Mouse (Mus musculus) heart, embryonic 14.5 days (tissue): ENCODE results near the gene Rnf145. TPM values are rescaled to one million over a fixed set of nuclear protein-coding genes. Genes with fewer than 3 reads are reported as not detected.

Experiments
- ATAC-seq: fragments of 200-750 bp; cut with Nextera tagmentation; 2 replicates; pipeline ENCODE4 v1.8.0; 2017; ENCODE audit warnings: low read depth, moderate TSS enrichment; ENCODE audit not compliant: insufficient number of reproducible peaks, insufficient read depth, low FRiP score
- H3K27ac ChIP-seq, 2 experiments: fragments of 200-500 bp in 1 of 2; fragments of 300-500 bp in 1 of 2; sonication (generic) in 1 of 2; replicated peaks in 1 of 2; 2 replicates each; pipeline ENCODE4 v1.5.1; 2012 to 2014; ENCODE audit warnings: low read depth in 2 of 2, low read length in 2 of 2, control low read depth in 1 of 2, mild to moderate bottlenecking in 1 of 2, mixed read lengths in 1 of 2; ENCODE audit not compliant: control insufficient read depth in 1 of 2, insufficient read depth in 1 of 2
- H3K27me3 ChIP-seq: fragments of 300-500 bp; sonication (generic); 2 replicates; pipeline ENCODE4 v1.6.1; 2014; ENCODE audit warnings: mild to moderate bottlenecking, low read length, control low read depth; ENCODE audit not compliant: control insufficient read depth, insufficient read depth
- H3K36me3 ChIP-seq: fragments of 300-500 bp; sonication (generic); 2 replicates; pipeline ENCODE4 v1.6.1; 2014; ENCODE audit warnings: mild to moderate bottlenecking, control low read depth, low read length, mixed read lengths; ENCODE audit not compliant: control insufficient read depth, insufficient read depth
- H3K4me1 ChIP-seq, 2 experiments: fragments of 200-500 bp in 1 of 2; fragments of 300-500 bp in 1 of 2; sonication (generic) in 1 of 2; 2 replicates each; pipeline ENCODE4 v1.6.1; 2012 to 2014; ENCODE audit warnings: low read length in 2 of 2, control low read depth in 1 of 2, mixed read lengths in 1 of 2; ENCODE audit not compliant: control insufficient read depth in 2 of 2, insufficient read depth in 2 of 2
- H3K4me2 ChIP-seq: fragments of 300-500 bp; sonication (generic); 2 replicates; pipeline ENCODE4 v1.6.1; 2014; ENCODE audit warnings: mild to moderate bottlenecking, low read length
- H3K4me3 ChIP-seq, 2 experiments: fragments of 200-500 bp in 1 of 2; fragments of 300-500 bp in 1 of 2; sonication (generic) in 1 of 2; 2 replicates each; pipeline ENCODE4 v1.5.1; 2012 to 2014; ENCODE audit warnings: low read length in 2 of 2, mild to moderate bottlenecking in 2 of 2, control low read depth in 1 of 2, low read depth in 1 of 2, moderate library complexity in 1 of 2; ENCODE audit not compliant: control insufficient read depth in 1 of 2, insufficient read depth in 1 of 2
- H3K9ac ChIP-seq: fragments of 300-500 bp; sonication (generic); 2 replicates; pipeline ENCODE4 v1.6.1; 2014; ENCODE audit warnings: mild to moderate bottlenecking, low read length
- H3K9me3 ChIP-seq: fragments of 300-500 bp; sonication (generic); 2 replicates; pipeline ENCODE4 v1.6.1; 2016; ENCODE audit warnings: low read length, control low read depth; ENCODE audit not compliant: control insufficient read depth
- WGBS: fragments of 180-500 bp; shearing (Covaris S2); extraction: QIAGEN DNeasy Blood & Tissue Kit; methylation state at CpG from one replicate; pipeline ENCODE4 v1.1.7; 2014; 5-methylcytosine and 5-hydroxymethylcytosine counted together
- polyA plus RNA-seq: library from polyadenylated mRNA; unstranded; fragments of >200 nt; fragmentation: Nextera tagmentation; extraction: Ambion mirVana; gene quantifications from 2 replicates; pipeline ENCODE4 v1.2.1, GENCODE M21; 2014

Rnf145 gene
- polyA plus RNA-seq, 1 experiment from 2014 or later: 66.7 TPM

DNA sequence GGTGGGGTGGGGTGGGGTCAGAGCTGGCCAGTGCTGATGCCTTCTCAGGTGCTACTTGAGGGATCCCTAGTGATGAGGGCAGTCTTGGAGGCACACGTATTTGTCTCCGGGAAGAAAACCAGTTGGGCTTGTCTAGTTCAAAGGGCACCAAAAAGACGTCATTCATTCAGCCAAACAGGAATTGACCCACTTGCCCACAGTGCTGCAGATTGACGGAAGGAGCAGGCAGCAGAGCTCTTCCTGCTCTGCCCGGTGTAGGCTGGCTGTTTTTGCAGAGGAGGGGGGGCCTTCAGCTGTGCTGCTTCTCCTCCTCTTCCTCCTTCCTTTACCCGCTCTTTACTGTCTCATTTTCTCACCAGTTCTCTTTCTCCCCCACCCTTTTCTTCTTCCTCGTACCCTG is 26.4 kb downstream of the Rnf145 start:
- Histone ChIP-seq H3K9ac (no peak overlapping the region), H3K4me2 (no peak overlapping the region), H3K4me1 (no peaks in the 10 kb centered on the region), H3K27ac (no peak overlapping the region), H3K36me3 (peaks cover 70% of the 10 kb centered on the region), H3K9me3 (no peaks in the 10 kb centered on the region), H3K27me3 (no peaks in the 10 kb centered on the region), H3K4me3 (no peak overlapping the region)
- WGBS: 61% methylated on average over 7 of the region's 7 CpGs
- ATAC-seq: no peak

DNA sequence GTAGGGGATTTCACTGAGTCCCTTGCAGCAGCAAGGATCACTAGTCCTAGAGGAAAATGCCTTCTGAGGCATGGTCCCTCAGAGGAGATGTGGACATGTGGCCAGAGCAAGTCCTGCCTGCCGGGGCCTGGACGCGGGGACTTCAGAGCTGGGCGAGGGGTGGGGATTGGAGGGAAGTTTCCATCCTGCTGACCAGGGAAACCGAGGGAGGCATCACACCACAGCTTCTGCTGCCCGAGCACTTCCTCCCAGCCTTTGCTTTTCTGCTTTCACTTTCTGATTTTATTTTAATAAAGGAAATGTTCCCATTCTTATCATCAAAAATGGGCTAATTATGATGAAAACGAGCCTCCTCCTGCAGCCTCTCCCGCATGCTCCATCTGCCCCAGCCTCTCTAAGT is 27.5 kb downstream of the Rnf145 start:
- no peak overlapping the region for H3K27ac ChIP-seq
- no peak overlapping the region for H3K4me3 ChIP-seq
- H3K4me2 ChIP-seq: no peak overlapping the region

DNA sequence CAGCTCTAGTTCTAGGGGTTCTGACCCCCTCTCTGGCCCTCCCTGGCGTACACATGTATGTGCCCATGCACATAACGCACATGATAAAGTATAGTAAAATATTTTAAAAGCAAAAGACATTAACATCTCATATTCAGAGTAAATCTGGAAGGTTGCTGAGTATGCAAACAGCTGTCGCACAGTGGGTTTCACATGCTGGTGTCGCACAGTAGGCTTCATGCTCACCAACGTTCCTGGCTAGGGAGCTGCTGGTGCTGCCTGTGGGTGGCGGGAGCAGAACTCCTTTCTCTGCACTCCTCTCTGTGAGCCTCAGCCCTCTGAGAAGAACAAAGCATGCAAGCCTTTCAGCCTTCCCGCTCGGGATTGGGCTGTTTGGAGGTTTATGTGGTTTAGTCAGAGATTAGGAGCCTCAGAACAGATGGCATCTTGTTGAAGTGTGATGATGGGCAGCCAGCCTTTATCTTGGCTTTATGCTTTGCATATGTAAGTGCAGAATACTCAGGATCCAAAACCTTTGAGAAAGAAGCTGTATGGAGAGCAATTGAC is 29.0 kb downstream of the Rnf145 start:
- ATAC-seq: no peak
- no peak overlapping the region for H3K9ac ChIP-seq
- no peaks in the 10 kb centered on the region for H3K27me3 ChIP-seq
- no peak overlapping the region for H3K27ac ChIP-seq
- no peaks in the 10 kb centered on the region for H3K4me1 ChIP-seq
- no peak overlapping the region for H3K4me2 ChIP-seq
- no peaks in the 10 kb centered on the region for H3K9me3 ChIP-seq
- 78% methylated on average over 8 of the region's 8 CpGs for WGBS
- H3K4me3 ChIP-seq: no peak overlapping the region
- H3K36me3 ChIP-seq: peaks cover 81% of the 10 kb centered on the region

More for the DNA sequence above, 27.5 kb downstream of the Rnf145 start:
- H3K27me3 ChIP-seq: no peaks in the 10 kb centered on the region
- H3K9me3 ChIP-seq: no peaks in the 10 kb centered on the region
- 82% methylated on average over 8 of the region's 8 CpGs for WGBS
- H3K9ac ChIP-seq: no peak overlapping the region
- no peaks in the 10 kb centered on the region for H3K4me1 ChIP-seq
- peaks cover 76% of the 10 kb centered on the region for H3K36me3 ChIP-seq
- ATAC-seq: no peak

DNA sequence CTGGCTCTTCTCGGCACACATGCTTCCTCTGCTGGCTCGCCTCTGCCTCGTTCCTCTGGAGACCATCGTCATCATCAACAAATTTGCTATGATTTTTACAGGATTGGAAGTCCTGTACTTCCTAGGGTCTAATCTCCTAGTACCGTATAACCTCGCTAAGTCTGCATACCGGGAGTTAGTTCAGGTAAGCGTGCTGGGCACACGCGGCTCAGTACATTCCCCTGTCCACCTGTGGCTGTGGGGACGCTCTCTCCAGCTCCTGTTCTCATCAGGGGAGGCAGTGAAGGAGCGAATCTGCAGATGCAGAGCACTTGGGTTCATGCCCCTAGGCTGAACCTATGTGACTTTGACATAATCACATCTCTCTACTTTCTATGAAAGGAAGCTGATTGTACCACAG is 30.1 kb downstream of the Rnf145 start:
- no peak overlapping the region for H3K27ac ChIP-seq
- H3K4me2 ChIP-seq: no peak overlapping the region
- no peak for ATAC-seq
- H3K36me3 ChIP-seq: peaks cover 85% of the 10 kb centered on the region
- WGBS: 94% methylated on average over 12 of the region's 12 CpGs
- no peaks in the 10 kb centered on the region for H3K9me3 ChIP-seq
- H3K4me1 ChIP-seq: no peaks in the 10 kb centered on the region
- no peak overlapping the region for H3K4me3 ChIP-seq
- no peaks in the 10 kb centered on the region for H3K27me3 ChIP-seq
- H3K9ac ChIP-seq: no peak overlapping the region

DNA sequence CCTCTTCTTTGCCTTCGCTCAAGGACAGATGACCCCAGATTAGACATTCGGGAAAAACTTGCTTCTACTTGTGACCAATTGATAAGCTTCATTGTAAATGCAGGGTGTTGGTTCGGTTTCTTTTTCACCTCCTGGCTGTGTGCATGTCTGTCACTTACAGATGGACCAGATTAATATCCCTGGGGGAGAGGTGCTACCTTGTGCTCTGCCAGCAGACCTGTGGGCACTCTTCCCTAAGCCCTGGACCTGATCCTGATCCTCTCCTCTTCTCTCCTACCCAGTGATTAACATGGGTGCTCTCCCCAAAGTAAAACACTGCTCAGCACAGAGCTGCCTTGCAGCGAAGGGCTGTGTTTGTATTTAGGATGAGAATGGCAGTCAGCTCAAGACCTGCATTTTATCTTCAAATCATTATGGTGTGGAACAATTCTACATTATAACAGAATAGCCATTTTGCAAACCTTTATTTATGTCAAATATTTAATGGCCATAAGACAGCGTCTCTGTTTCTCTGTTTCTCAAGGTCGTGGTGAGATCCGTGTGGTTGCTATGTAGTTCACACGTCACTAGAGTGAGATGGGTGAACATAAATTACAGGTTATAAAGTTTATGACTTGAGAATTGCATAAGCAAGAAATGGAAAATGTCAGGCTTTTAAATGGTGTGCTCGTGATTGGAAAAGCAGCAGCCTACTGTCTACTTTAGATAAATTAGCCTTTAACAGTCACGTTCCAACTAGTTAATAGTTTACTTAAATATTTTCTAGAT is 30.9 kb downstream of the Rnf145 start:
- Histone ChIP-seq H3K9ac (no peak overlapping the region), H3K4me2 (no peak overlapping the region), H3K27me3 (no peaks in the 10 kb centered on the region), H3K4me1 (no peaks in the 10 kb centered on the region), H3K36me3 (peaks cover 84% of the 10 kb centered on the region), H3K9me3 (no peaks in the 10 kb centered on the region), H3K27ac (no peak overlapping the region), H3K4me3 (no peak overlapping the region)
- WGBS: 90% methylated on average over 10 of the region's 10 CpGs
- no peak for ATAC-seq

DNA sequence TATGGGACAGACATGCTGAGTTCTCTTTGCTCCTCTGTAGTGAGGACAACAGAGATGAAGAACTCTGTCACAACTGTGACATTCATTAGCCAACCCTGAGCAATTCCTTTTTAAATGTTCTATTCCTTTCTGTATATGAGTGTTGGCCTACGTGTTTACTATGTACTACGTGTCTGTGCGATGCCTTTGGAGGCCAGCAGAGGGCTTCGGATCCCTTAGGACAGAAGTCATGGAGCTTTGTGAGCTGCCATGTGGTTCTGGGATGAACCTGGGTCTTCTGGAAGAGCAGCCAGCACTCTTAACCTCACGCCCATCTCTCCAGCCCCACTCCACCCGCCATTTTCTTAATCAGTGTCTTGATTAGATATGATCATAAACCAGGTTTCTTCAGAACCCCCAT is 32.2 kb downstream of the Rnf145 start:
- Histone ChIP-seq H3K9ac (no peak overlapping the region), H3K27ac (no peak overlapping the region), H3K9me3 (no peaks in the 10 kb centered on the region), H3K4me2 (no peak overlapping the region), H3K4me3 (no peak overlapping the region), H3K27me3 (no peaks in the 10 kb centered on the region), H3K4me1 (no peaks in the 10 kb centered on the region), H3K36me3 (peaks cover 86% of the 10 kb centered on the region)
- ATAC-seq: no peak
- WGBS: 92% methylated on average over 6 of the region's 6 CpGs

DNA sequence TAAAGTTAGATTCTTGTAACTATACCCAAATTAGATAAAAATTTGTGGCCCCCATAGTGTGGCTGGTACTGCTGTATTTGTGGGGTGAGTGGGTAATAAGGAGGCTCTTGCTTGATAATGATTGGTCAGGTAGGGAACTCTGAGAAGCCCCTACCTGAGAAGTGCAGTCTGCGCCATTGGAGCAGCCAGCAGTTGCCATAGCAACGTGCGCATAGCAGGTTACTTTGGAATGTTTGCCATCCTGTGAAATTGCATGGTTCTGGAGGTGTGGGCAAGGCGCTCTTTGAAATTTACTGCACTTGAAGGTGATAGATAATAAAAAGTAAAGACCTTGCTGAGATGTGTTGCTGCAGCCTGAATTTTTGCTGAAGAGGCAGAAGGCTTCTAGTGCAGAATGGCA is 35.6 kb downstream of the Rnf145 start:
- no peaks in the 10 kb centered on the region for H3K4me1 ChIP-seq
- 89% methylated on average over 4 of the region's 4 CpGs for WGBS
- no peak overlapping the region for H3K4me3 ChIP-seq
- no peak for ATAC-seq
- no peak overlapping the region for H3K4me2 ChIP-seq
- peaks cover 87% of the 10 kb centered on the region for H3K36me3 ChIP-seq
- no peaks in the 10 kb centered on the region for H3K27me3 ChIP-seq
- H3K27ac ChIP-seq: no peak overlapping the region
- no peak overlapping the region for H3K9ac ChIP-seq
- H3K9me3 ChIP-seq: no peaks in the 10 kb centered on the region

DNA sequence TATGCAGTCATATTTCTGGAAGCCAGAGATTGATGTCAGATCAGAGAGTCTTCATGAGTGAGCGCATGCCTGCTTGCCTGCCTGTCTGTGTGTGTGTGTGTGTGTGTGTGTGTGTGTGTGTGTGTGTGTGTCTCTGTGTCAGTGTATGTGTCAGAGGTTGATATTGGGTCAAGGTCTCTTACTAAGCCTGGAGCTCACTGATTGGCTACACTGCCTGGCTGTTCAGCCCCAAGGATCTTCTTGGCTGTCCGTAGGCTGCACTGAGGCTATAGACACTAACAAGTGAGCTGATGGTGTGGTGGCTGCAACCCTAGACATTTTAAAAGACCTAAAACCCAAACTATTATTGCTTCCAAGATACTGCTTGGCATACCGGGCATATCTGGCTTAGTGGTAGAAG is 39.8 kb downstream of the Rnf145 start:
- H3K4me3 ChIP-seq: no peak overlapping the region
- no peak for ATAC-seq
- no peak overlapping the region for H3K9ac ChIP-seq
- 88% methylated on average over 3 of the region's 3 CpGs for WGBS
- H3K9me3 ChIP-seq: no peaks in the 10 kb centered on the region
- no peak overlapping the region for H3K4me2 ChIP-seq
- no peaks in the 10 kb centered on the region; a peak in 1 of 4 replicates for H3K4me1 ChIP-seq
- no peaks in the 10 kb centered on the region for H3K27me3 ChIP-seq
- peaks cover 86% of the 10 kb centered on the region for H3K36me3 ChIP-seq
- H3K27ac ChIP-seq: no peak overlapping the region
